Mouse (Mus musculus) kidney, adult 2 months (tissue): ENCODE data around the gene Apobec3.

Experiments used
- CTCF ChIP-seq: fragments of 200-500 bp; conservative IDR thresholded peaks from 2 replicates; pipeline ENCODE4 v1.5.1; 2011; ENCODE audit warnings: low read depth, mild to moderate bottlenecking, control low read depth, low read length, moderate library complexity, mixed read lengths; ENCODE audit not compliant: insufficient read depth, insufficient read length
- POLR2A ChIP-seq: fragments of 200-500 bp; IDR thresholded peaks from one replicate; pipeline ENCODE4 v1.6.1; 2011; ENCODE audit warnings: low read depth, low read length, control low read depth

DNA sequence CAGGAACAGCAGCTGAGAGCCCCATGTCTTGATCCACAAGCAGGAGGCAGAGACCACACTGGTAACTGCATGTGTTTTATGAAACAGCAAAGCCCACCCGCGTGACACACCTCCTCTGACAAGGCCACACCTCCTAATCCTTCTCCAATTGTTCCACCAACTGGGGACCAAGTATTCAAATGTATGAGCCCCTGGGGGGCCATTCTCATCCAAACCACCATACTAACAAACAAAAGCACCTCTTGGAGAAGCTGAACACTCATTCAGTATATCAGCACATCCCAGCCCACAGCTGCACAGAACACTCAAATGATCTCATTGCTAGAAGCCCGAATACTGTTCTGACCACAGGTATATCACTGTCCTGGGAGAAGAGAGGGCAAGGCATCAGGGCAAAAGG is 52.1 kb downstream of the Apobec3 start:
- no peak for TF ChIP-seq CTCF
- no peak for TF ChIP-seq POLR2A
